Mouse (Mus musculus) brain, embryonic 14.5 days (tissue): ENCODE data around the gene C8g.

Source experiments
- CTCF ChIP-seq: fragments of 200-500 bp; IDR thresholded peaks from 2 replicates; pipeline ENCODE4 v1.5.1; 2012; ENCODE audit warnings: inconsistent platforms, mild to moderate bottlenecking, moderate library complexity, borderline replicate concordance; ENCODE audit not compliant: insufficient read depth, insufficient read length; ENCODE audit errors: extremely low read depth
- POLR2A ChIP-seq: fragments of 200-500 bp; IDR thresholded peaks from 2 replicates; pipeline ENCODE4 v1.6.1; 2012; ENCODE audit warnings: mild to moderate bottlenecking, inconsistent platforms, borderline replicate concordance; ENCODE audit not compliant: poor library complexity, insufficient read depth, insufficient read length, severe bottlenecking; ENCODE audit errors: extremely low read depth

DNA sequence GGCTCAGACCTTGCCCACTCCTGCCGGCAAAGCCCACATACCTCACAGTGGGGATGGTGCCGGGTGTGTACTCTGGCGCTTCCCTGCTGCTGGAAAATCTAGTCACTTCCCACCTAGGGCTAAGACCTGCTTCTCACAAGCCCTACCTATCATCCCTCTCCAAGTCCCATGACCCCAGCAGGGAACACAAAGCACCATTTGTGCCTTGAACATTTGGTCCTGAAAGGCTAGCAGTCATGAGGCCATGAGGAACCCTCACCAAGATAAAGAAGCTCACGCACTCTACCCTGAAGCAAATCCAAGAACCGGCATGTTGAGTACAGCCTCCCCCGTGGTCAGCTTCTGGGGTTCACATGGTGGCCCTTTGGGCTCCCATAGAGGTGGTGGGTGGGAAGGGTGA, 31.6 kb downstream of the C8g start, which contains the start of gene Ptgds:
- no peak for TF ChIP-seq POLR2A
- TF ChIP-seq CTCF: no peak
